Mouse (Mus musculus) fat pad, adult 2 months (tissue): ENCODE data around the gene Cdkl4.

Experiments used
- DNase-seq: peaks from one replicate; pipeline ENCODE4 v3.0.0-alpha.2; 2011; ENCODE audit warnings: low read depth, low spot score; ENCODE audit errors: extremely low read depth

The Cdkl4 gene

GRCm38 (mm10) chr17:80517244-80517643 is 60.4 kb downstream of the Cdkl4 start:
- no peak for DNase-seq

GRCm38 (mm10) chr17:80515956-80516355 is 61.7 kb downstream of the Cdkl4 start:
- no peak for DNase-seq

- no peak for DNase-seq
Observed at GRCm38 (mm10) chr17:80515513-80515912, 62.1 kb downstream of the Cdkl4 start.

- DNase-seq: no peak
Observed at GRCm38 (mm10) chr17:80513766-80514165, 63.8 kb downstream of the Cdkl4 start.

GRCm38 (mm10) chr17:80510459-80510855 is 67.2 kb downstream of the Cdkl4 start:
- DNase-seq: no peak

- no peak for DNase-seq
Observed at GRCm38 (mm10) chr17:80509494-80510458, 67.8 kb downstream of the Cdkl4 start.

- DNase-seq: no peak
Observed at GRCm38 (mm10) chr17:80505766-80506165, 71.8 kb downstream of the Cdkl4 start.

- DNase-seq: no peak
Observed at GRCm38 (mm10) chr17:80505342-80505741, 72.3 kb downstream of the Cdkl4 start.

- DNase-seq: no peak
Observed at GRCm38 (mm10) chr17:80501805-80502172, 75.8 kb downstream of the Cdkl4 start.

- no peak for DNase-seq
Observed at GRCm38 (mm10) chr17:80501037-80501804, 76.4 kb downstream of the Cdkl4 start.

- DNase-seq: no peak
Observed at GRCm38 (mm10) chr17:80500025-80500424, 77.6 kb downstream of the Cdkl4 start.

- no peak for DNase-seq
Observed at GRCm38 (mm10) chr17:80498600-80499268, 78.9 kb downstream of the Cdkl4 start.

GRCm38 (mm10) chr17:80497183-80497601 is 80.4 kb downstream of the Cdkl4 start:
- no peak for DNase-seq

- no peak for DNase-seq
Observed at GRCm38 (mm10) chr17:80496607-80497170, 80.9 kb downstream of the Cdkl4 start.

- no peak for DNase-seq
Observed at GRCm38 (mm10) chr17:80496185-80496584, 81.4 kb downstream of the Cdkl4 start.

- DNase-seq: no peak
Observed at GRCm38 (mm10) chr17:80493891-80494290, 83.7 kb downstream of the Cdkl4 start.

- DNase-seq: no peak
Observed at GRCm38 (mm10) chr17:80492811-80493210, 84.8 kb downstream of the Cdkl4 start.

- DNase-seq: no peak
Observed at GRCm38 (mm10) chr17:80492274-80492673, 85.3 kb downstream of the Cdkl4 start.

- DNase-seq: no peak
Observed at GRCm38 (mm10) chr17:80490166-80490565, 87.4 kb downstream of the Cdkl4 start.

- DNase-seq: no peak
Observed at GRCm38 (mm10) chr17:80488918-80489317, 88.7 kb downstream of the Cdkl4 start.

GRCm38 (mm10) chr17:80485160-80485559 is 92.5 kb downstream of the Cdkl4 start:
- DNase-seq: no peak
